Mouse (Mus musculus) liver, embryonic 14.5 days (tissue): ENCODE measurements around the gene Itgax.

Experiments
- CTCF ChIP-seq: IDR thresholded peaks from 2 replicates; pipeline ENCODE4 v1.5.1; 2016; ENCODE audit warnings: antibody characterized with exemption, low read depth, control low read depth
- EP300 ChIP-seq: IDR thresholded peaks from 2 replicates; pipeline ENCODE4 v1.6.1; 2016; ENCODE audit warnings: antibody characterized with exemption, low read depth

DNA sequence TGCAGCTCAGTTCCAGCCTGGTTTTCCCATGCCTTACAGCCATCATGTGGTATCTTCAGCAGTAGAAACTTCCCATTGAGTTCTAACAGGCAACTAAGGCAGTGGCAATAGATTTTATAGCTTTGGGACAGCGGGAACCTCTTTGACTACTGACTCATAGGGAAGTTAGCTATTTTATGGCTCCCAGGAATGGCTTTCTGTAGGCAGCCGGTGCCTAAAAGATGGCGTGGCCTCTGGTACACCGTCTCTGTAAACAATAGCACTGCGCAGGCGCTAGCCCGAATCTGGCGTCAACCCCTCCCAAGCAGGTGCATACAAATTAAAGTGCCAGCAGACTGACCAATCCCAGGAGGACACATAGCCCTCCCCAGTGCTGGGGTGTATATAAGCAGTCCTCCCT is 21.6 kb downstream of the Itgax start:
- TF ChIP-seq CTCF = no peak
- TF ChIP-seq EP300 = no peak
